Mouse (Mus musculus) cortical plate, adult 2 months (tissue): ENCODE data around the gene Clcf1.

Experiments used
- CTCF ChIP-seq: fragments of 200-500 bp; IDR thresholded peaks from 2 replicates; pipeline ENCODE4 v1.5.1; 2011; ENCODE audit warnings: mild to moderate bottlenecking, control low read depth, low read length; ENCODE audit not compliant: insufficient read depth; ENCODE audit errors: extremely low read depth
- POLR2A ChIP-seq: fragments of 200-500 bp; IDR thresholded peaks from 2 replicates; pipeline ENCODE4 v1.6.1; 2011; ENCODE audit warnings: mild to moderate bottlenecking, low read length, control low read depth; ENCODE audit not compliant: insufficient read depth; ENCODE audit errors: extremely low read depth

DNA sequence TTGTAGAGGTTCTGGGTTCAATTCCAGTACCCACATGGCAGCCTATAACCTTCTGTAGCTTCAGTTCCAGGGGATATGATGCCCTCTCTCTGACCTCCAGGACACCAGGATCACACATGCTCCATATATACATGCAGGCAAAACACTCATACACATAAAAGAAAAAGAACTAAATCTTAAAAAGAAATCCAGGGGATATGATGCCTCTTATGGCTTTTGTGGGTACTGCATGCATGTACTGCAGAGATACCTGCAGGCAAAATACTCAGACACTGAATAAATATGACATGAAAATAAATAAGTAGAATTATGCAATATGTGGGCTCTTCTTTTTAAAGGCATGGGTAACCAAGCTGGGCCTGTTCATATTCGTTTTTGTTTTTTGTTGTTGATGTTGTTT lies 33.0 kb downstream of the Clcf1 start:
- TF ChIP-seq CTCF (no peak), POLR2A (no peak)
